Mouse (Mus musculus): Measurements from ENCODE around the gene Ptgs1.

GRCm38 (mm10) chr2:36204595-36204994 is 25.6 kb upstream of the Ptgs1 start:
- TF ChIP-seq CTCF (IDR thresholded peaks at IDR 0.05; ENCODE audit: borderline replicate concordance, insufficient read depth, low read depth, low read length): no peak
- no peak for TF ChIP-seq POLR2A (IDR thresholded peaks at IDR 0.05; ENCODE audit: borderline replicate concordance, insufficient read depth, low read length)
